Mouse (Mus musculus): ENCODE data around the gene Tpx2. TPM values are rescaled to one million over a fixed set of nuclear protein-coding genes. Genes with fewer than 3 reads are reported as not detected.
A peak's percentile ranks its signal among the peaks of the same experiment; 100 is the strongest.

Tpx2 gene
- total and polyA plus RNA-seq, 3 experiments: 0.18 to 1.1 (median 0.75) TPM

- Histone ChIP-seq H3K9ac (ENCODE audit: low read depth, low read length) (no peak overlapping the region), H3K4me1 (ENCODE audit: control insufficient read depth, insufficient read depth, low read length) (no peaks in the 10 kb centered on the region; the same call in none of the 2 replicates), H3K27ac (no peak overlapping the region), H3K27me3 (ENCODE audit: control insufficient read depth, insufficient read depth, low read length) (no peaks in the 10 kb centered on the region), H3K4me3 (no peak overlapping the region), H3K36me3 (ENCODE audit: control insufficient read depth, insufficient read depth, low read length) (no peaks in the 10 kb centered on the region), H3K79me2 (replicated peaks; ENCODE audit: control insufficient read depth, insufficient read depth, low read length) (no peaks in the 10 kb centered on the region)
- intact Hi-C loops (cut with DNase I): no loop called here
- TF ChIP-seq EP300 (IDR thresholded peaks at IDR 0.05; ENCODE audit: insufficient read depth, low read depth, low read length) (no peak), CTCF (IDR thresholded peaks at IDR 0.05) (no peak), POLR2A (IDR thresholded peaks at IDR 0.05; ENCODE audit: insufficient read depth, low read depth, low read length) (no peak)
- WGBS: 87% methylated on average over 6 of the region's 6 CpGs
- no peak for DNase-seq
These were observed 51.2 kb downstream of the Tpx2 start for GRCm38 (mm10) chr2:152899011-152899410.

- H3K4me1 ChIP-seq (ENCODE audit: control insufficient read depth, insufficient read depth, low read length): peaks cover 6% of the 10 kb centered on the region
- H3K79me2 ChIP-seq (replicated peaks; ENCODE audit: control insufficient read depth, insufficient read depth, low read length): no peaks in the 10 kb centered on the region
- intact Hi-C loops (cut with DNase I): no loop called here
- no peak overlapping the region for H3K4me3 ChIP-seq
- no peak overlapping the region for H3K9ac ChIP-seq (ENCODE audit: low read depth, low read length)
- no peaks in the 10 kb centered on the region for H3K36me3 ChIP-seq (ENCODE audit: control insufficient read depth, insufficient read depth, low read length)
- H3K27ac ChIP-seq: no peak overlapping the region
- 94% methylated on average over 15 of the region's 15 CpGs for WGBS
- no peak for DNase-seq
- no peaks in the 10 kb centered on the region for H3K27me3 ChIP-seq (ENCODE audit: control insufficient read depth, insufficient read depth, low read length)
- TF ChIP-seq EP300 (IDR thresholded peaks at IDR 0.05; ENCODE audit: insufficient read depth, low read depth, low read length) (no peak), CTCF (IDR thresholded peaks at IDR 0.05) (no peak), POLR2A (IDR thresholded peaks at IDR 0.05; ENCODE audit: insufficient read depth, low read depth, low read length) (no peak)
These were observed 53.5 kb downstream of the Tpx2 start for GRCm38 (mm10) chr2:152901296-152901695.

DNA sequence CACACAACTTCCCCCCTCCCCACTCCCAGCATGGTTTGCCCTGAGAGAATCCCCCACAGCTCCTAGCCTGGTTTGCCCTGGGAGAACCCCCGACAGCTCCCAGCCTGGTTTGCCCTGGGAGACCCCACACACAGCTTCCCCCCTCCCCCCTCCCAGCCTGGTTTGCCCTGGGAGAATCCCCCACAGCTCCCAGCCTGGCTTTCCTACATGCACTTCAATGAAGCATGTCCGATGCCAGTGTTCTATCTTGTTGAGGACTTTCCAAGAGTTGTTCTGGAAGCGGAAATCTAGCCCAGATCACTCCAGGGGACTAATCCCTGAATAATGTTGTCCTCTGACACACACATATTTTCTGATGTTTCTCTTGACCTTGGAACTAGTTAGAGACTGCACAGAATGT is 54.9 kb downstream of the Tpx2 start:
- TF ChIP-seq CTCF (IDR thresholded peaks at IDR 0.05): no peak
- Histone ChIP-seq H3K79me2 (replicated peaks; ENCODE audit: control insufficient read depth, insufficient read depth, low read length) (no peaks in the 10 kb centered on the region), H3K27me3 (ENCODE audit: control insufficient read depth, insufficient read depth, low read length) (no peaks in the 10 kb centered on the region), H3K36me3 (ENCODE audit: control insufficient read depth, insufficient read depth, low read length) (no peaks in the 10 kb centered on the region), H3K4me1 (ENCODE audit: control insufficient read depth, insufficient read depth, low read length) (peaks cover 7% of the 10 kb centered on the region), H3K9ac (ENCODE audit: low read depth, low read length) (no peak overlapping the region), H3K27ac (no peak overlapping the region), H3K4me3 (no peak overlapping the region)
- WGBS: 58% methylated on average over 3 of the region's 3 CpGs
- intact Hi-C loops (cut with DNase I): no loop called here
- DNase-seq: no peak

GRCm38 (mm10) chr2:152903586-152903985 is 55.8 kb downstream of the Tpx2 start:
- no peaks in the 10 kb centered on the region for H3K36me3 ChIP-seq (ENCODE audit: control insufficient read depth, insufficient read depth, low read length)
- TF ChIP-seq POLR2A (IDR thresholded peaks at IDR 0.05; ENCODE audit: insufficient read depth, low read depth, low read length) (no peak), EP300 (IDR thresholded peaks at IDR 0.05; ENCODE audit: insufficient read depth, low read depth, low read length) (no peak), CTCF (IDR thresholded peaks at IDR 0.05) (no peak)
- WGBS: 86% methylated on average over 4 of the region's 4 CpGs
- H3K27me3 ChIP-seq (ENCODE audit: control insufficient read depth, insufficient read depth, low read length): no peaks in the 10 kb centered on the region
- peak overlapping the region; percentile 60 for H3K27ac ChIP-seq
- no peaks in the 10 kb centered on the region for H3K79me2 ChIP-seq (replicated peaks; ENCODE audit: control insufficient read depth, insufficient read depth, low read length)
- peaks cover 7% of the 10 kb centered on the region for H3K4me1 ChIP-seq (ENCODE audit: control insufficient read depth, insufficient read depth, low read length)
- H3K4me3 ChIP-seq: no peak overlapping the region
- peak in 1 of 2 experiments; percentile 38 for DNase-seq
- intact Hi-C loops (cut with DNase I): no loop called here
- H3K9ac ChIP-seq (ENCODE audit: low read depth, low read length): no peak overlapping the region

DNA sequence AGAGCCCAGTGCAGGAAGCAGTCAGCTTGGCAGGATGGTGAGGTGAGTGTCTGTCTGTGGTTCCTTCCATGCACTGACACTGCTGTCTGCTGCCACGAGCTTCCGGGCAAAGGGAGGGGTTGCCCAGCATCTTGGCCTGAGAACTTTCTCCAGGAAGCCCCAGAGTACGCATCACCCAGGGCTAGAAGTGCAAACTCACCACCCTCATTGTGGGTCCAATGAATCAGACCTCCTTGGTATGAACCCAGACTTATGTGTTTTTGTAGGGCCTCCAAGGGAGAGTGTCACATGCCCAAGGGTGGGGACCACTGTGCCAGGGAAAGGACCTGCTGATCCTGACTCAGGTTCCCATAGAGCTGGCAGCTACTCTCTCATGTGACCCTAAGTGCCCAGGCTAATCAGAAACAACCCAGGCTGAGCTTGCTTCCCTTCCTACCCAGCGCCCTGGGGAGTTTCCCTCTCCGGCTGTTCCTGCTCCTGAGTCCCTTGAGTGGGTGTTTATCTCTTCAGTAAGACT is 56.4 kb downstream of the Tpx2 start:
- no peaks in the 10 kb centered on the region for H3K27me3 ChIP-seq (ENCODE audit: control insufficient read depth, insufficient read depth, low read length)
- H3K36me3 ChIP-seq (ENCODE audit: control insufficient read depth, insufficient read depth, low read length): no peaks in the 10 kb centered on the region
- peaks cover 7% of the 10 kb centered on the region for H3K4me1 ChIP-seq (ENCODE audit: control insufficient read depth, insufficient read depth, low read length)
- intact Hi-C loops (cut with DNase I): no loop called here
- WGBS: 19% methylated on average over 5 of the region's 5 CpGs
- H3K4me3 ChIP-seq: no peak overlapping the region
- no peak overlapping the region for H3K9ac ChIP-seq (ENCODE audit: low read depth, low read length)
- H3K79me2 ChIP-seq (replicated peaks; ENCODE audit: control insufficient read depth, insufficient read depth, low read length): no peaks in the 10 kb centered on the region
- peak; percentile 42 to 45 for DNase-seq
- TF ChIP-seq CTCF (IDR thresholded peaks at IDR 0.05) (no peak), POLR2A (IDR thresholded peaks at IDR 0.05; ENCODE audit: insufficient read depth, low read depth, low read length) (no peak), EP300 (IDR thresholded peaks at IDR 0.05; ENCODE audit: insufficient read depth, low read depth, low read length) (no peak)
- peak overlapping the region; percentile 60 for H3K27ac ChIP-seq

- H3K9ac ChIP-seq (ENCODE audit: low read depth, low read length): no peak overlapping the region
- intact Hi-C loops (cut with DNase I): loop anchor here (5.0 kb wide), 1 partner anchor 37 kb away; no protein-coding TSS in a partner anchor
- peaks cover 7% of the 10 kb centered on the region for H3K4me1 ChIP-seq (ENCODE audit: control insufficient read depth, insufficient read depth, low read length)
- no peaks in the 10 kb centered on the region for H3K36me3 ChIP-seq (ENCODE audit: control insufficient read depth, insufficient read depth, low read length)
- H3K4me3 ChIP-seq: no peak overlapping the region
- peak in 1 of 2 experiments; percentile 41 for DNase-seq
- 28% methylated on average over 11 of the region's 11 CpGs for WGBS
- no peaks in the 10 kb centered on the region for H3K79me2 ChIP-seq (replicated peaks; ENCODE audit: control insufficient read depth, insufficient read depth, low read length)
- peak overlapping the region; percentile 82 for H3K27ac ChIP-seq
- no peak for TF ChIP-seq CTCF (IDR thresholded peaks at IDR 0.05)
- TF ChIP-seq POLR2A (IDR thresholded peaks at IDR 0.05; ENCODE audit: insufficient read depth, low read depth, low read length): no peak
- 0 out of 2 replicates have a peak, but pooled peaks have one; percentile 9 for TF ChIP-seq EP300 (IDR thresholded peaks at IDR 0.05; ENCODE audit: insufficient read depth, low read depth, low read length)
- H3K27me3 ChIP-seq (ENCODE audit: control insufficient read depth, insufficient read depth, low read length): no peaks in the 10 kb centered on the region
These were observed 57.5 kb downstream of the Tpx2 start for GRCm38 (mm10) chr2:152905036-152905829.

Measured in heart, adult 2 months (tissue).